Mouse (Mus musculus): ENCODE results near the gene Bola2.

DNA sequence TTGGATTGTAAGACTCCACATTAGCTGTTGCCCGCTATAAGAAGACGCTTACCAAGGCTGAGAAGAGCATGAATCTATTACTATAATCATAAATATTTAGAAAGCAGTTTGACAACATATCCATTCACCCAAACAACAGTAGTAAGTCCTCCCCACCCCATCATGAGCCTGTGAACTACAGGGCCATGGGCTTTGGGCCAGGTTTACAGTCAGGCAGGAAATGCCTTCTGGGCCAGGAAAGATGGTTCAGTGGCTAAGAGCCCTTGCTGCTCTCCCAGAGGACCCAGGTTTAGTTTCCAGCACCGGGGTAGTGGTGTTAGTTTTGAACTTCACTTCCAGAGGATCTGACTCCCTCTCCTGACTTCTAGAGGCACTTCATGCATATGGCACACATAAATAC lies 22.4 kb downstream of the Bola2 start:
- TF ChIP-seq CTCF (IDR thresholded peaks at IDR 0.05; ENCODE audit: control insufficient read depth, insufficient read depth, insufficient replicate concordance, low read depth, low read length) (no peak), POLR2A (IDR thresholded peaks at IDR 0.05; ENCODE audit: control insufficient read depth, low read depth, low read length) (no peak)

Measured in testis, adult 2 months (tissue).